Mouse (Mus musculus) liver, embryonic 12.5 days (tissue): Measurements from ENCODE around the gene Lamb3. TPM values are rescaled to one million over a fixed set of nuclear protein-coding genes. Genes with fewer than 3 reads are reported as not detected.
A peak's percentile ranks its signal among the peaks of the same experiment; 100 is the strongest.

Experiments
- ATAC-seq: fragments of 200-750 bp; cut with Nextera tagmentation; 2 replicates; pipeline ENCODE4 v1.8.0; 2017; ENCODE audit warnings: moderate number of reproducible peaks, mild to moderate bottlenecking, moderate library complexity
- H3K27ac ChIP-seq: fragments of 300-500 bp; sonication (generic); 2 replicates; pipeline ENCODE4 v1.5.1; 2016; ENCODE audit warnings: mild to moderate bottlenecking
- H3K27me3 ChIP-seq: fragments of 300-500 bp; sonication (generic); replicated peaks from 2 replicates; pipeline ENCODE4 v1.6.1; 2016; ENCODE audit warnings: mild to moderate bottlenecking, moderate library complexity
- H3K36me3 ChIP-seq: fragments of 300-500 bp; sonication (generic); 2 replicates; pipeline ENCODE4 v1.6.1; 2016; ENCODE audit warnings: mild to moderate bottlenecking, moderate library complexity
- H3K4me1 ChIP-seq: fragments of 300-500 bp; sonication (generic); 2 replicates; pipeline ENCODE4 v1.6.1; 2016
- H3K4me2 ChIP-seq: fragments of 300-500 bp; sonication (generic); 2 replicates; pipeline ENCODE4 v1.6.1; 2016; ENCODE audit warnings: mild to moderate bottlenecking, moderate library complexity
- H3K4me3 ChIP-seq: fragments of 300-500 bp; sonication (generic); 2 replicates; pipeline ENCODE4 v1.5.1; 2016; ENCODE audit warnings: mild to moderate bottlenecking, moderate library complexity
- H3K9ac ChIP-seq: fragments of 300-500 bp; sonication (generic); 2 replicates; pipeline ENCODE4 v1.6.1; 2016; ENCODE audit warnings: mild to moderate bottlenecking, moderate library complexity
- H3K9me3 ChIP-seq: fragments of 300-500 bp; sonication (generic); replicated peaks from 2 replicates; pipeline ENCODE4 v1.6.1; 2016; ENCODE audit warnings: mild to moderate bottlenecking, moderate library complexity
- WGBS: fragments of 180-500 bp; shearing (Covaris S2); methylation state at CpG from one replicate; pipeline ENCODE4 v1.1.7; 2016; ENCODE audit not compliant: insufficient replicate concordance; 5-methylcytosine and 5-hydroxymethylcytosine counted together
- polyA plus RNA-seq: library from polyadenylated mRNA; unstranded; fragments of >200 nt; fragmentation: Nextera tagmentation; extraction: Ambion mirVana; gene quantifications from 2 replicates; pipeline ENCODE4 v1.2.1, GENCODE M21; 2016

Gene Lamb3
- polyA plus RNA-seq, 1 experiment from 2014 or later, result 0.04 TPM

DNA sequence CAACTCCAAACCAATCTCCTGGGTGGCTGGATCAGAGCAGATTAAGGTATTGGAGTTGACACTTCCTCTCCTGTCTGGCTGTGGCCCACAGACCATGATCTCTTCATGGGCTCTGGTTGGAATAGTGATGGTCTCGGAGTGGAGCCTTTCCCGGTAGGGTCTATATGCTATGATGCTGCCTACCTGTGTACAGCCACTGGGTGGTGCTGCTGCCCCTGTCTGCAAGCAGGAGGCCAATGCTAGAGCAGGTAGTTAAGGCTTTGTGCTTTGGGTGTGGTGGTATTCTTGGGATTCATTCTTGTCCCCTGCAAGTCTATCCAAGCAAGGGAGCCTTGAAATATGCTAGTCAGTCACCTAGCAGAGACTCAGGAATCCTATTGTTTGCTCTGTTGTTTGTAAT, 679 bp downstream of the Lamb3 start:
- Histone ChIP-seq H3K9ac (no peak overlapping the region), H3K36me3 (no peaks in the 10 kb centered on the region), H3K4me2 (no peak overlapping the region), H3K9me3 (no peaks in the 10 kb centered on the region), H3K27ac (no peak overlapping the region), H3K27me3 (no peaks in the 10 kb centered on the region), H3K4me3 (no peak overlapping the region), H3K4me1 (0 out of 2 replicates have a peak, but pooled peaks cover 5% of the 10 kb centered on the region)
- peak; percentile 36; the same call in 1 of the 2 replicates for ATAC-seq
- 24% methylated on average over 2 of the region's 2 CpGs for WGBS

GRCm38 (mm10) chr1:193211371-193211770, 3.9 kb downstream of the Lamb3 start:
- no peaks in the 10 kb centered on the region for H3K4me1 ChIP-seq
- no peaks in the 10 kb centered on the region for H3K27me3 ChIP-seq
- H3K9me3 ChIP-seq, result no peaks in the 10 kb centered on the region
- H3K4me2 ChIP-seq, result no peak overlapping the region
- ATAC-seq, result no peak
- no peaks in the 10 kb centered on the region for H3K36me3 ChIP-seq
- 52% methylated on average over 5 of the region's 5 CpGs for WGBS
- no peak overlapping the region for H3K27ac ChIP-seq
- no peak overlapping the region for H3K4me3 ChIP-seq
- H3K9ac ChIP-seq, result no peak overlapping the region

GRCm38 (mm10) chr1:193214053-193214452, 6.6 kb downstream of the Lamb3 start:
- ATAC-seq, result no peak
- Histone ChIP-seq H3K4me2 (no peak overlapping the region), H3K4me3 (no peak overlapping the region), H3K27me3 (no peaks in the 10 kb centered on the region), H3K4me1 (no peaks in the 10 kb centered on the region), H3K9ac (no peak overlapping the region), H3K36me3 (no peaks in the 10 kb centered on the region), H3K27ac (no peak overlapping the region), H3K9me3 (no peaks in the 10 kb centered on the region)
- 55% methylated on average over 5 of the region's 5 CpGs for WGBS

DNA sequence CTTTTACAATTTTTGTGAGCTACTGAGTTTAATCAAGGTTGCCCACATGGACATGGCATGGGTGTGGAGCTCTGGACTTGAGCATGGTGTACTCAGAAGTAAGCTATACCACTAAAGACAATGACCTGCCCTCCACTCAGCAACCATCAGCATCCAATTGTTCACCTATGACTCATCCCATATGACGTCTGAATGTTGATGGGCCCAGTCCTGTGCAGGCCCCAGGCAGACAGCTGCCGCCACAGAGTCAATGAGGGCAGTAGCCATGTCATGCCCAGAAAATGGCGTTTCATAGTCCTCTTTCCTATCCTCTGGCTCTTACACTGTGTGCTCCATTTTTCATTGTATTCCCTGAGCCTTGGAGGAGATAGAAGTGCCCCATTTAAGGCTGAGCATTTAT, 8.5 kb downstream of the Lamb3 start:
- no peak for ATAC-seq
- no peaks in the 10 kb centered on the region for H3K9me3 ChIP-seq
- H3K4me3 ChIP-seq, result no peak overlapping the region
- H3K4me1 ChIP-seq, result no peaks in the 10 kb centered on the region
- H3K9ac ChIP-seq, result no peak overlapping the region
- WGBS, result 49% methylated on average over 3 of the region's 3 CpGs
- no peaks in the 10 kb centered on the region for H3K36me3 ChIP-seq
- H3K4me2 ChIP-seq, result no peak overlapping the region
- H3K27me3 ChIP-seq, result no peaks in the 10 kb centered on the region
- H3K27ac ChIP-seq, result no peak overlapping the region

DNA sequence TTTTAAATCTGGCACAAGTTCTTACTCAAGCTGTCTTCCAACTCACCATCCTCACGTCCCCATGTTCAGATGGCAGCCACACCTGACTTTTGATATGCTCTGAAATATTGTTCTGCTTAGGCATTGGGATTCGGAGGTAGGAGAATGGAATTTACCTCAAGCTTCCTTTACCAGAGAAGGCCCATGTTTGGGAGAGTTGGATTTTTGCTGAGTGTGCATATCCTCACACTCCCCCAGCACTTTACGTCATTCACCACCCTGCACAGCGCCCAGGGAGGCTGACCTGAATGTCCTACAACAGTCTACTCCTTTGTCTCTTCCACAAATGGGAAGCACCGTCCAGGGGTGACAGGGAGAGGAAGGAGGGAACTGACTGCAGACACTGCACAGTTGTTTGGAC, 12.9 kb downstream of the Lamb3 start:
- Histone ChIP-seq H3K4me1 (no peaks in the 10 kb centered on the region), H3K4me2 (no peak overlapping the region), H3K36me3 (no peaks in the 10 kb centered on the region), H3K9ac (no peak overlapping the region), H3K27me3 (no peaks in the 10 kb centered on the region), H3K4me3 (no peak overlapping the region), H3K27ac (no peak overlapping the region), H3K9me3 (no peaks in the 10 kb centered on the region)
- 55% methylated on average over 5 of the region's 5 CpGs for WGBS
- no peak for ATAC-seq

DNA sequence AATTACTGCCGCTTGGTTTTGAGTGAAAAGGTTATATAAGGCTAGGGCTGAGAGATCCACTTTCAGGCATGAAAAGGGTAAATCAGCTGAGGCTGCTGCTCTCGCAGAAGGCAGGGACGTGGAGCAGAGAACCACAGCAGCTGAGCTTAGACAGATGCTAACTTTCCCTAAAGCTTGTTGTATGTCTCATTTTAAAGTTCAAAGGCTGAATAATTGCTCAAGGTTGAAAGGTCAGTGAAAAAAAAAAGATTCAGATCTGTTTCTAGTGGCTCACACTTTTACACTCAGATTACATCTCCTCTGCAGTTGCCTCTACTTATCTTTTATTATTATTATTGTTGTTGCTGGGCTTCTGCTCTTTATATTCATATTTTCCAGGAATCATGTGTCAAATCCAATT, 18.0 kb downstream of the Lamb3 start:
- 59% methylated on average over 3 of the region's 3 CpGs for WGBS
- H3K4me2 ChIP-seq, result no peak overlapping the region
- H3K36me3 ChIP-seq, result no peaks in the 10 kb centered on the region

DNA sequence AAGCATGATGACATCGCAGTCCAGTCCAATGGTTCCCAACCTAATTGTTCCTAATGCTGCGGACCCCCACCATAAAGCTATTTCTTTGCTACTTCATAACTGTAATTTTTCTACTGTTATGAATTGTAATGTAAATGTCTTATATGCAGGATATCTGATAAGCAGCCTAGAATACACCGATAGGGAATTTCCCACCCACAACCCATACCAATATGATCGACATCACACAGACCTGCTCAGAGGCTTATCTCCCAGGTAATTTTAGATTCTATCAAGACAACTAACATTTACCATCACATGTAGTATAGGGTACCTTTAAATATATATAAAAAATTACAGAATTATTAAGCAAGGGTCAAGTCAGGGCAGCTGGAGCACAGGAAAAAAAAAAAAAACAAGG, 18.6 kb downstream of the Lamb3 start:
- H3K27ac ChIP-seq, result no peak overlapping the region
- H3K9ac ChIP-seq, result no peak overlapping the region
- no peaks in the 10 kb centered on the region for H3K27me3 ChIP-seq
- no peaks in the 10 kb centered on the region; the same call in 1 of the 2 replicates for H3K4me1 ChIP-seq
- 75% methylated on average over 4 of the region's 4 CpGs for WGBS
- no peaks in the 10 kb centered on the region for H3K36me3 ChIP-seq
- no peak overlapping the region for H3K4me2 ChIP-seq
- no peak overlapping the region for H3K4me3 ChIP-seq
- ATAC-seq, result no peak
- no peaks in the 10 kb centered on the region for H3K9me3 ChIP-seq

More for the DNA sequence above, 18.0 kb downstream of the Lamb3 start:
- Histone ChIP-seq H3K4me3 (no peak overlapping the region), H3K27me3 (no peaks in the 10 kb centered on the region), H3K27ac (no peak overlapping the region), H3K4me1 (no peaks in the 10 kb centered on the region; the same call in 1 of the 2 replicates), H3K9me3 (no peaks in the 10 kb centered on the region), H3K9ac (no peak overlapping the region)
- ATAC-seq, result no peak

GRCm38 (mm10) chr1:193226724-193227522, 19.4 kb downstream of the Lamb3 start:
- Histone ChIP-seq H3K9me3 (no peaks in the 10 kb centered on the region), H3K4me1 (no peaks in the 10 kb centered on the region; the same call in 1 of the 2 replicates), H3K4me2 (no peak overlapping the region), H3K27me3 (no peaks in the 10 kb centered on the region), H3K9ac (no peak overlapping the region), H3K27ac (no peak overlapping the region), H3K4me3 (no peak overlapping the region), H3K36me3 (no peaks in the 10 kb centered on the region)
- 41% methylated on average over 7 of the region's 7 CpGs for WGBS
- no peak for ATAC-seq

DNA sequence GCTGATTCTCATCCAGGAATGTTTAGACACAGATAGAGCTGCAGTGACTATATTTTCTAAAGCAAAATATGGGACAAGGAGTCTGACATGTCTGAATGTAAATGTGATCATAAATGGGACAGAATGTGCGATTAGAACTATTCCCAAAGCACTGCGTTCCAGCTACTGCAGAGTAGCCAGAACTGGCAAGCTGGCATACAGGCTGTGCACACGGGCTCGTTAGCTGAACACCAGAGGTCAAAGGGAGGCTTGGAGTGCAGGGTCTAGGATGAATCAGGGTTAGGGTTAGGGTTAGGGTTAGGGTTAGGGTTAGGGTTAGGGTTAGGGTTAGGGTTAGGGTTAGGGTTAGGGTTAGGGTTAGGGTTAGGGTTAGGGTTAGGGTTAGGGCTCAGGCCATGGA, 20.0 kb downstream of the Lamb3 start:
- Histone ChIP-seq H3K36me3 (no peaks in the 10 kb centered on the region), H3K9me3 (no peaks in the 10 kb centered on the region), H3K27me3 (no peaks in the 10 kb centered on the region), H3K4me3 (no peak overlapping the region), H3K9ac (no peak overlapping the region), H3K27ac (no peak overlapping the region), H3K4me1 (no peaks in the 10 kb centered on the region; the same call in 1 of the 2 replicates), H3K4me2 (no peak overlapping the region)
- ATAC-seq, result no peak
- WGBS, result 73% methylated on average over 4 of the region's 4 CpGs

DNA sequence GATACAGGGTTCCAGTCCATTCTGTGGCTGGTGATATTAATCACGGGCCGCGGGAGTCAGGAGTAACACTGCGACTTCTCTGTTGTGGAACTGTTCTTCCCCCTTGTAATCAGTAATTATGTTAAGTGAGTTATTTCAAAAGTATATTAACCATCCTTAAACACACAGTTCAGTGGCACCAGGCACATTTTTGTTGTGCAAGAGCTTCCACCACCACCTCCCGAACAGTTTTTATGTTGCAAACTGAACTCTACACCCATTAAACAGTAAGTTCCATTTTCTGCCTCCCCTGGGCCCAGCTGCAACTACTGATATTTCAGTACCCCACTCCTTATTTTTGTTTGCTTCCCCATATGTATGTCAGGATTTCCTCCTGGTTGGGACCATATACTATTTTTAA, 22.1 kb downstream of the Lamb3 start:
- no peaks in the 10 kb centered on the region for H3K9me3 ChIP-seq
- WGBS, result 83% methylated on average over 5 of the region's 5 CpGs

GRCm38 (mm10) chr1:193230531-193230930, 23.0 kb downstream of the Lamb3 start:
- no peak overlapping the region for H3K4me3 ChIP-seq
- no peaks in the 10 kb centered on the region; the same call in 1 of the 2 replicates for H3K4me1 ChIP-seq
- no peaks in the 10 kb centered on the region for H3K36me3 ChIP-seq
- no peak overlapping the region for H3K27ac ChIP-seq
- H3K9ac ChIP-seq, result no peak overlapping the region
- WGBS, result 58% methylated on average over 3 of the region's 3 CpGs
- no peaks in the 10 kb centered on the region for H3K9me3 ChIP-seq
- ATAC-seq, result no peak
- H3K4me2 ChIP-seq, result no peak overlapping the region
- H3K27me3 ChIP-seq, result no peaks in the 10 kb centered on the region

More for the DNA sequence above, 22.1 kb downstream of the Lamb3 start:
- Histone ChIP-seq H3K27me3 (no peaks in the 10 kb centered on the region), H3K4me3 (no peak overlapping the region), H3K9ac (no peak overlapping the region), H3K4me2 (no peak overlapping the region), H3K27ac (no peak overlapping the region), H3K36me3 (no peaks in the 10 kb centered on the region), H3K4me1 (no peaks in the 10 kb centered on the region; the same call in 1 of the 2 replicates)
- no peak for ATAC-seq

DNA sequence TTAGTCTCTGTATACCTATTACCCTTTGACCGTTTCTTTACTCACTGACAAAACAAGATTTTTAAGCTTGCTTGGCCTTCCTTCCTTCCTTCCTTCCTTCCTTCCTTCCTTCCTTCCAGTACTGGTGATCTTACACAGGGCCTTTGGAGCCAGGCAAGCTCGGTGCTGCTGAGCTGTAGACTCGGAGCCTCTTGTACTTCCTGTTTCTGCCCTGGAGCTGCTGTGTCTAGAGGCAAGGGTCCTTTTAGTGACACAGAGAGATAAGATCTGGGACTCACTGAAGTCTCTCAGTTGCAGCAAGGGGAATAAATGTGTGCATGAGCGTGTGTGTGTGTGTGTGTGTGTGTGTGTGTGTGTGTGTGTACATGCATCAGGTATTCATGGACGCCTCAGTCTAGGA, 23.4 kb downstream of the Lamb3 start:
- 24% methylated on average over 5 of the region's 5 CpGs for WGBS
- no peak overlapping the region for H3K9ac ChIP-seq
- no peaks in the 10 kb centered on the region; the same call in 1 of the 2 replicates for H3K4me1 ChIP-seq
- no peaks in the 10 kb centered on the region for H3K36me3 ChIP-seq
- no peak overlapping the region for H3K4me3 ChIP-seq
- no peak overlapping the region for H3K4me2 ChIP-seq
- no peak for ATAC-seq
- no peaks in the 10 kb centered on the region for H3K9me3 ChIP-seq
- H3K27me3 ChIP-seq, result no peaks in the 10 kb centered on the region
- no peak overlapping the region for H3K27ac ChIP-seq
